Mouse (Mus musculus) forebrain, postnatal 0 days (tissue): ENCODE results near the gene Arid4a. TPM values are rescaled to one million over a fixed set of nuclear protein-coding genes. Genes with fewer than 3 reads are reported as not detected.

Experiments
- ATAC-seq: fragments of 200-750 bp; cut with Nextera tagmentation; 2 replicates; pipeline ENCODE4 v1.8.0; 2017; ENCODE audit warnings: mild to moderate bottlenecking, moderate library complexity
- DNase-seq: peaks from one replicate; pipeline ENCODE4 v3.0.0-alpha.2; 2015
- H3K27ac ChIP-seq: fragments of 300-500 bp; sonication (generic); 2 replicates; pipeline ENCODE4 v1.5.1; 2014; ENCODE audit warnings: low read depth, mild to moderate bottlenecking, antibody characterized with exemption, low read length, moderate library complexity, mixed read lengths
- H3K27me3 ChIP-seq: fragments of 300-500 bp; sonication (generic); 2 replicates; pipeline ENCODE4 v1.6.1; 2014; ENCODE audit warnings: mild to moderate bottlenecking, low read length, mixed read lengths; ENCODE audit not compliant: insufficient read depth
- H3K36me3 ChIP-seq: fragments of 300-500 bp; sonication (generic); 2 replicates; pipeline ENCODE4 v1.6.1; 2014; ENCODE audit warnings: mild to moderate bottlenecking, moderate library complexity; ENCODE audit not compliant: insufficient read depth
- H3K4me1 ChIP-seq: fragments of 300-500 bp; sonication (generic); 2 replicates; pipeline ENCODE4 v1.6.1; 2014; ENCODE audit warnings: antibody characterized with exemption; ENCODE audit not compliant: insufficient read depth
- H3K4me2 ChIP-seq: fragments of 300-500 bp; sonication (generic); 2 replicates; pipeline ENCODE4 v1.6.1; 2014; ENCODE audit warnings: low read depth, mild to moderate bottlenecking, moderate library complexity
- H3K4me3 ChIP-seq: fragments of 300-500 bp; sonication (generic); 2 replicates; pipeline ENCODE4 v1.5.1; 2014; ENCODE audit warnings: low read depth, low read length, mixed read lengths
- H3K9ac ChIP-seq: fragments of 300-500 bp; sonication (generic); 2 replicates; pipeline ENCODE4 v1.6.1; 2014; ENCODE audit warnings: mild to moderate bottlenecking
- H3K9me3 ChIP-seq: fragments of 300-500 bp; sonication (generic); 2 replicates; pipeline ENCODE4 v1.6.1; 2016; ENCODE audit warnings: low read length
- CTCF ChIP-seq: sonication (generic); IDR thresholded peaks from 2 replicates; pipeline ENCODE4 v1.5.1; 2016; ENCODE audit warnings: antibody characterized with exemption, control low read depth, low read depth
- WGBS: fragments of 180-500 bp; shearing (Covaris S2); extraction: QIAGEN DNeasy Blood & Tissue Kit; methylation state at CpG from one replicate; pipeline ENCODE4 v1.1.7; 2014; 5-methylcytosine and 5-hydroxymethylcytosine counted together
- polyA plus RNA-seq: library from polyadenylated mRNA; unstranded; fragments of >200 nt; fragmentation: Nextera tagmentation; extraction: Ambion mirVana; gene quantifications from 2 replicates; pipeline ENCODE4 v1.2.1, GENCODE M21; 2015
- total RNA-seq: library from RNA; depleted of rRNA; stranded (reverse); fragments of >200 nt; gene quantifications from 2 replicates; pipeline ENCODE4 v1.2.3, GENCODE M21; 2014

Gene Arid4a
- total and polyA plus RNA-seq, 2 experiments from 2014 or later = 17.9 to 38.2 TPM

- DNase-seq = peak; percentile 97
- peaks cover 6% of the 10 kb centered on the region; the same call in 1 of the 2 replicates for H3K4me1 ChIP-seq
- peak within 1 kb of the TSS; percentile 99 for H3K4me3 ChIP-seq
- peak within 1 kb of the TSS; percentile 99 for H3K9ac ChIP-seq
- ATAC-seq = peak; percentile 99
- peak; percentile 37 for TF ChIP-seq CTCF
- peaks cover 10% of the 10 kb centered on the region for H3K36me3 ChIP-seq
- H3K4me2 ChIP-seq = peak within 1 kb of the TSS; percentile 69
- H3K9me3 ChIP-seq = no peaks in the 10 kb centered on the region
- peak within 1 kb of the TSS; percentile 97 for H3K27ac ChIP-seq
- no peaks in the 10 kb centered on the region for H3K27me3 ChIP-seq
- under 1% methylated on average over 71 of the region's 71 CpGs for WGBS
These were observed 41.1 kb upstream of the Arid4a start, which contains the start of gene Psma3 for GRCm38 (mm10) chr12:70974441-70975266. Gene Psma3 (plus strand): TSS chr12:70974621.

- Histone ChIP-seq H3K4me1 (peaks cover 6% of the 10 kb centered on the region; the same call in 1 of the 2 replicates), H3K9ac (peak overlapping the region; percentile 99), H3K36me3 (peaks cover 13% of the 10 kb centered on the region), H3K9me3 (no peaks in the 10 kb centered on the region), H3K27ac (peak overlapping the region; percentile 97), H3K4me3 (peak overlapping the region; percentile 99), H3K27me3 (no peaks in the 10 kb centered on the region), H3K4me2 (peak overlapping the region; percentile 69)
- peak; percentile 19 for DNase-seq
- ATAC-seq = no peak
- 24% methylated on average over 10 of the region's 10 CpGs for WGBS
- no peak for TF ChIP-seq CTCF
These were observed 40.4 kb upstream of the Arid4a start for GRCm38 (mm10) chr12:70975406-70975805.

GRCm38 (mm10) chr12:70975891-70976290 lies 39.9 kb upstream of the Arid4a start:
- H3K4me2 ChIP-seq = peak overlapping the region; percentile 69
- no peak overlapping the region for H3K27ac ChIP-seq
- H3K9ac ChIP-seq = no peak overlapping the region; the same call in 1 of the 2 replicates
- no peak for ATAC-seq
- no peaks in the 10 kb centered on the region for H3K27me3 ChIP-seq
- peaks cover 17% of the 10 kb centered on the region for H3K36me3 ChIP-seq
- H3K4me1 ChIP-seq = peaks cover 6% of the 10 kb centered on the region; the same call in 1 of the 2 replicates
- no peaks in the 10 kb centered on the region for H3K9me3 ChIP-seq
- H3K4me3 ChIP-seq = peak overlapping the region; percentile 99
- TF ChIP-seq CTCF = no peak
- DNase-seq = no peak
- WGBS = 73% methylated on average over 3 of the region's 3 CpGs

GRCm38 (mm10) chr12:70978345-70978744 lies 37.4 kb upstream of the Arid4a start:
- H3K4me2 ChIP-seq = no peak overlapping the region
- peaks cover 6% of the 10 kb centered on the region; the same call in 1 of the 2 replicates for H3K4me1 ChIP-seq
- WGBS = 89% methylated on average over 7 of the region's 7 CpGs

GRCm38 (mm10) chr12:70984855-70985550 lies 30.8 kb upstream of the Arid4a start:
- Histone ChIP-seq H3K4me2 (no peak overlapping the region), H3K36me3 (peaks cover 63% of the 10 kb centered on the region), H3K4me1 (no peaks in the 10 kb centered on the region), H3K27me3 (no peaks in the 10 kb centered on the region), H3K9me3 (no peaks in the 10 kb centered on the region), H3K9ac (no peak overlapping the region), H3K27ac (no peak overlapping the region), H3K4me3 (no peak overlapping the region)
- DNase-seq (no peak), ATAC-seq (no peak)
- 96% methylated on average over 7 of the region's 7 CpGs for WGBS
- TF ChIP-seq CTCF = no peak

More at GRCm38 (mm10) chr12:70978345-70978744, 37.4 kb upstream of the Arid4a start:
- Histone ChIP-seq H3K27ac (no peak overlapping the region), H3K4me3 (no peak overlapping the region), H3K36me3 (peaks cover 27% of the 10 kb centered on the region), H3K27me3 (no peaks in the 10 kb centered on the region), H3K9me3 (no peaks in the 10 kb centered on the region), H3K9ac (no peak overlapping the region)
- no peak for ATAC-seq
- no peak for DNase-seq
- TF ChIP-seq CTCF = no peak

GRCm38 (mm10) chr12:70997225-70997624 lies 18.6 kb upstream of the Arid4a start:
- H3K36me3 ChIP-seq = peaks cover 36% of the 10 kb centered on the region
- no peaks in the 10 kb centered on the region for H3K9me3 ChIP-seq
- 89% methylated on average over 5 of the region's 5 CpGs for WGBS
- no peak overlapping the region for H3K9ac ChIP-seq
- no peak for ATAC-seq
- H3K27ac ChIP-seq = no peak overlapping the region
- no peaks in the 10 kb centered on the region for H3K4me1 ChIP-seq
- no peak overlapping the region for H3K4me3 ChIP-seq
- no peak for DNase-seq
- TF ChIP-seq CTCF = no peak
- no peak overlapping the region for H3K4me2 ChIP-seq
- no peaks in the 10 kb centered on the region for H3K27me3 ChIP-seq
